Mouse (Mus musculus) olfactory bulb, adult 2 months (tissue): ENCODE results near the gene Gm49388.

Source experiments
- CTCF ChIP-seq: fragments of 200-500 bp; IDR thresholded peaks from 2 replicates; pipeline ENCODE4 v1.5.1; 2012; ENCODE audit warnings: low read depth, mild to moderate bottlenecking, low read length, moderate library complexity; ENCODE audit not compliant: insufficient read depth
- POLR2A ChIP-seq: fragments of 200-500 bp; IDR thresholded peaks from 2 replicates; pipeline ENCODE4 v1.6.1; 2012; ENCODE audit warnings: mild to moderate bottlenecking, low read depth, low read length, moderate library complexity; ENCODE audit not compliant: insufficient read depth

- TF ChIP-seq POLR2A (no peak), CTCF (no peak)
Measured at GRCm38 (mm10) chr7:127801010-127801621, 15.7 kb downstream of the Gm49388 start.
